9 mouse cellular contexts compared by ENCODE assay signal in genomic region chr6:127405682-127406081, GRCm38 (mm10). TPM values are rescaled to one million over a fixed set of nuclear protein-coding genes. Genes with fewer than 3 reads are reported as not detected.
DNase-seq lines count a peak whose midpoint lies in the region; ATAC-seq lines count a peak whose summit lies in the region.
"Had no signal": no experiment of that assay in that cellular context is flagged by ENCODE, and none has a peak within 500 bp of the region (broad histone marks: within the 10 kb centered on the region; RNA-seq: fewer than 3 reads in every experiment).

No protein-coding gene starts in this region.

- no peak for ATAC-seq in granulocyte monocyte progenitor cell, adult 5-6 weeks (replicated peaks; ENCODE audit: poor library complexity, severe bottlenecking)

- intact Hi-C loops in left cerebral cortex, postnatal 36 days (cut with DNase I), result no loop called here

- DNase-seq in cerebellum, postnatal 14 days, result peak; percentile 13 to 47
- no peak for DNase-seq in cerebellum, adult 11-12 months
- peak; percentile 17 to 29 for DNase-seq in frontal cortex, postnatal 36 days (ENCODE audit: low spot score in 2 of 2)
- peak; percentile 20 to 31 for DNase-seq in left cerebral cortex, postnatal 36 days (ENCODE audit: low spot score in 2 of 2)
- DNase-seq in retina, postnatal 1 day, result peak; percentile 52
- DNase-seq in yolk sac, embryonic 10.5 days (ENCODE audit: low spot score), result no peak
- no peak for DNase-seq in heart, adult 11 months
- DNase-seq: cerebellum, adult 11 months had no signal

RNA-seq across cellular contexts. Expression of gene Parp11, which starts 41.0 kb away (rescaled TPM):
- 10 to 100 TPM; 33.4 to 41.0 TPM for total RNA-seq in left cerebral cortex, postnatal 36 days (2021)
- total RNA-seq in granulocyte monocyte progenitor cell, adult 5-6 weeks (2014; fragmentation: Nextera tagmentation), result 21.4 and 36.6 TPM in 2 replicates
- 24.9 and 33.3 TPM in 2 replicates for total RNA-seq in granulocyte monocyte progenitor cell, adult 5-6 weeks (2017)

Comparison
In these comparisons a context has a peak if more than half of its experiments do, and no peak if none do; other contexts are left out.
1. DNase-seq: peak in cerebellum, postnatal 14 days (2 of 2), frontal cortex, postnatal 36 days (2 of 2), left cerebral cortex, postnatal 36 days (2 of 2) and retina, postnatal 1 day (single experiment); none in cerebellum, adult 11-12 months (single experiment), yolk sac, embryonic 10.5 days (single experiment) and heart, adult 11 months (single experiment).